Mouse (Mus musculus) stomach, postnatal 0 days (tissue): ENCODE data around the gene Pcgf1.

Experiments used
- CTCF ChIP-seq: IDR thresholded peaks from 2 replicates; pipeline ENCODE4 v1.5.1; 2016; ENCODE audit warnings: antibody characterized with exemption, low read depth, mild to moderate bottlenecking, moderate library complexity
- EP300 ChIP-seq: optimal IDR thresholded peaks from 2 replicates; pipeline ENCODE3; 2016; ENCODE audit warnings: antibody characterized with exemption

DNA sequence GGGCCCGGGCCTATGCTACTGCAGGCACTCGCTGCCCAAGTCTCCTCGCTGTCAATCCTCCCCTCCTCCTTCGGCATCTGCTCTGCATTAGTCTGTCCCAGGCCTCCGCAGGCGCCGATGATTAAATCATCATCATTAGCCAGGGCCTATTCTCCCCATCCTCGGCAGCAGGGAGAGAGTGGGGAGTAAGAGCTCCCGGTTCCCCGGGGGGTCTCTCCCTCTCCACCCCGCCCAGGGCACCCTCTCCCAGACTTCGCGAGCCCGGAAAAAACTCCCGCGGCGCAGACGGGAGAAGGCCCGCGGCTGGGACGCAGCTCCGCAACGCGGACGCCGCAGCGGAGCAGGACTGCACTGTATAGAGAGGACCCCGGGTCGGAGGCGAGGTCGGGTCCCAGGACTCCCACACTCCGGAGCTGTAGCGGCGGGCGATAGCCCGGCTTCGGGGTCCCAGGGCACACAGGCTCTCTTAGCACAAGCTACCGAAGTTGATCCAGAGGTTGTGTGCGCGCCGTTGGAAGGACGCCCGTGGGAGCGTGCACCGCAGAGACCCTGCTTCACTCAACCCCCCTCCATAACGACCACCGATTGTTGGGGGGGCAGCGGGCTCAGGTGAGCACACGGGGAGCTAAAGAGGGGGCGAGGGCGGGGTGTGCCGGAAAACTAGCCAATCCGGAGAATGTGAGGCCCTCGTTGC lies at the start of gene Pcgf1:
- TF ChIP-seq CTCF (no peak), EP300 (no peak)
